Mouse (Mus musculus) liver, embryonic 16.5 days (tissue): ENCODE results near the gene Ociad1. TPM values are rescaled to one million over a fixed set of nuclear protein-coding genes. Genes with fewer than 3 reads are reported as not detected.

Experiments used
- ATAC-seq: fragments of 200-750 bp; cut with Nextera tagmentation; 2 replicates; pipeline ENCODE4 v1.8.0; 2017; ENCODE audit warnings: low read depth, mild to moderate bottlenecking, moderate number of reproducible peaks, moderate library complexity
- H3K27ac ChIP-seq: fragments of 300-500 bp; sonication (generic); 2 replicates; pipeline ENCODE4 v1.5.1; 2014; ENCODE audit warnings: mild to moderate bottlenecking, low read length
- H3K27me3 ChIP-seq: fragments of 300-500 bp; sonication (generic); 2 replicates; pipeline ENCODE4 v1.6.1; 2014; ENCODE audit warnings: low read depth, low read length, mixed read lengths; ENCODE audit not compliant: control insufficient read depth, insufficient read depth
- H3K36me3 ChIP-seq: fragments of 300-500 bp; sonication (generic); 2 replicates; pipeline ENCODE4 v1.6.1; 2014; ENCODE audit warnings: mild to moderate bottlenecking; ENCODE audit not compliant: control insufficient read depth, insufficient read depth
- H3K4me1 ChIP-seq: fragments of 300-500 bp; sonication (generic); 2 replicates; pipeline ENCODE4 v1.6.1; 2014; ENCODE audit warnings: low read depth, low read length, mixed read lengths; ENCODE audit not compliant: control insufficient read depth
- H3K4me2 ChIP-seq: fragments of 300-500 bp; sonication (generic); 2 replicates; pipeline ENCODE4 v1.6.1; 2014; ENCODE audit warnings: low read depth, low read length, mixed read lengths
- H3K4me3 ChIP-seq: fragments of 300-500 bp; sonication (generic); 2 replicates; pipeline ENCODE4 v1.5.1; 2014; ENCODE audit warnings: low read depth, mild to moderate bottlenecking, low read length
- H3K9ac ChIP-seq: fragments of 300-500 bp; sonication (generic); 2 replicates; pipeline ENCODE4 v1.6.1; 2014; ENCODE audit warnings: low read depth, low read length
- H3K9me3 ChIP-seq: fragments of 300-500 bp; sonication (generic); replicated peaks from 2 replicates; pipeline ENCODE4 v1.6.1; 2016; ENCODE audit warnings: low read length; ENCODE audit not compliant: control insufficient read depth
- WGBS: fragments of 180-500 bp; shearing (Covaris S2); extraction: QIAGEN DNeasy Blood & Tissue Kit; methylation state at CpG from one replicate; pipeline ENCODE4 v1.1.7; 2014; ENCODE audit not compliant: insufficient replicate concordance; 5-methylcytosine and 5-hydroxymethylcytosine counted together
- polyA plus RNA-seq: library from polyadenylated mRNA; unstranded; fragments of >200 nt; fragmentation: Nextera tagmentation; extraction: Ambion mirVana; gene quantifications from 2 replicates; pipeline ENCODE4 v1.2.1, GENCODE M21; 2015

Gene Ociad1
- polyA plus RNA-seq, 1 experiment from 2014 or later, result 108 TPM

DNA sequence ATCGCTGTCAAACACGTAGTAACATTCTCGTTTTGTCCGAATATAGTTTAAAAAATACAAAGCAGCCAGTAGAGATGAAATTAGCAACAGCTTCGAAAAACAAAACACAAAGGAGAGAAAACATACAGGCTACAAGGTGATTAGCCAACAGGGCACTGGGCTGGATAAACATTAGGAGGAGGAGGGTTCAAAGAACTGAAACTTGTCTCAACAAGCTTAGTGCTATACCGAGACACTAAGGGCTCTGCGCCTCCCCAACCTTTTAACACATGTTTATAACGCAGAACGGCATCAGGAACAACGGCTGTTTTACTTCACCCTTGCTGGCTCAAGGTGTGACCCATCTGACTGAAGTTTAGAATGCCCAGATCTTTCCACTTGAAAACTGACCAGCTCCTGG lies 13.4 kb upstream of the Ociad1 start:
- no peak overlapping the region for H3K27ac ChIP-seq
- H3K4me3 ChIP-seq, result no peak overlapping the region
- no peak overlapping the region for H3K9ac ChIP-seq
- peaks cover 3% of the 10 kb centered on the region; the same call in 1 of the 2 replicates for H3K4me1 ChIP-seq
- no peaks in the 10 kb centered on the region for H3K27me3 ChIP-seq
- H3K36me3 ChIP-seq, result no peaks in the 10 kb centered on the region
- H3K4me2 ChIP-seq, result no peak overlapping the region
- ATAC-seq, result peak; percentile 47; the same call in 1 of the 2 replicates
- WGBS, result 68% methylated on average over 10 of the region's 10 CpGs
- H3K9me3 ChIP-seq, result no peaks in the 10 kb centered on the region

- Histone ChIP-seq H3K9ac (no peak overlapping the region), H3K4me3 (no peak overlapping the region), H3K4me2 (no peak overlapping the region), H3K36me3 (no peaks in the 10 kb centered on the region), H3K27ac (no peak overlapping the region), H3K9me3 (no peaks in the 10 kb centered on the region), H3K27me3 (no peaks in the 10 kb centered on the region), H3K4me1 (peaks cover 3% of the 10 kb centered on the region; the same call in 1 of the 2 replicates)
- 47% methylated on average over 4 of the region's 4 CpGs for WGBS
- no peak for ATAC-seq
Observed at GRCm38 (mm10) chr5:73279732-73280566, 12.6 kb upstream of the Ociad1 start.

GRCm38 (mm10) chr5:73280567-73280850 lies 12.1 kb upstream of the Ociad1 start:
- Histone ChIP-seq H3K4me1 (peaks cover 3% of the 10 kb centered on the region; the same call in 1 of the 2 replicates), H3K4me2 (no peak overlapping the region), H3K36me3 (no peaks in the 10 kb centered on the region), H3K9me3 (no peaks in the 10 kb centered on the region), H3K4me3 (no peak overlapping the region), H3K27me3 (no peaks in the 10 kb centered on the region), H3K9ac (no peak overlapping the region), H3K27ac (no peak overlapping the region)
- WGBS, result 47% methylated on average over 4 of the region's 4 CpGs
- no peak for ATAC-seq

GRCm38 (mm10) chr5:73284046-73284445 lies 8.5 kb upstream of the Ociad1 start:
- H3K36me3 ChIP-seq, result no peaks in the 10 kb centered on the region
- H3K27ac ChIP-seq, result no peak overlapping the region
- H3K9ac ChIP-seq, result no peak overlapping the region
- peaks cover 3% of the 10 kb centered on the region; the same call in 1 of the 2 replicates for H3K4me1 ChIP-seq
- H3K9me3 ChIP-seq, result no peaks in the 10 kb centered on the region
- no peaks in the 10 kb centered on the region for H3K27me3 ChIP-seq
- no peak overlapping the region for H3K4me2 ChIP-seq
- ATAC-seq, result no peak
- no peak overlapping the region for H3K4me3 ChIP-seq

DNA sequence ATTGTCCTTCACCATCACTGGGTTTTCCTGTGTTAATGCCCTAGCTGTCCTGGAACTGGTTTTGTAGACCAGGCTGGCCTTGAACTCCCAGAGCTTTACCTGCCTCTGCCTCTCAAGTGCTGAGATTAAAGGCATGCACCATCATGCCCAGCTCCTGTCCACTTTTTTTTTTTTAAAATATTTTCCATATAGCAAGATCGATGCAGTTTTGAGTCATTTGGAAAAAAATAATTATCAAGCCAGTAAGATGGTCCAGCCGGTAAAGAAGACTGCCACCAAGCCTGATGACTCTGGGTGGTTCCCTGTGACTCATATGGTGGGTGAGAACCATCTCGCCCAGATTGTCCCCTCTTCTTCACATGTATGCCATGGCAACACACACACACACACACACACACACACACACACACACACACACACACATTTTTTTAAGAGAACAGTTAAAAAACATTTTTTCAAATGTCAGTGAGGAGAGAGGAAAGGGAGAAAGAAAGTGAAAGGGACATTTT lies 7.1 kb upstream of the Ociad1 start:
- Histone ChIP-seq H3K4me1 (no peaks in the 10 kb centered on the region; the same call in 1 of the 2 replicates), H3K9ac (no peak overlapping the region), H3K9me3 (no peaks in the 10 kb centered on the region), H3K4me2 (no peak overlapping the region), H3K27me3 (no peaks in the 10 kb centered on the region), H3K27ac (no peak overlapping the region), H3K4me3 (no peak overlapping the region), H3K36me3 (no peaks in the 10 kb centered on the region)
- WGBS, result 59% methylated on average over 3 of the region's 3 CpGs
- no peak for ATAC-seq

GRCm38 (mm10) chr5:73286603-73287002 lies 6.0 kb upstream of the Ociad1 start:
- H3K27ac ChIP-seq, result no peak overlapping the region
- no peak for ATAC-seq
- no peaks in the 10 kb centered on the region for H3K9me3 ChIP-seq
- no peaks in the 10 kb centered on the region for H3K36me3 ChIP-seq
- no peak overlapping the region for H3K4me2 ChIP-seq
- no peaks in the 10 kb centered on the region; the same call in 1 of the 2 replicates for H3K4me1 ChIP-seq
- H3K27me3 ChIP-seq, result no peaks in the 10 kb centered on the region
- no peak overlapping the region for H3K9ac ChIP-seq
- 22% methylated on average over 5 of the region's 5 CpGs for WGBS
- no peak overlapping the region for H3K4me3 ChIP-seq

- ATAC-seq, result no peak
- H3K36me3 ChIP-seq, result peaks cover 2% of the 10 kb centered on the region
- H3K4me1 ChIP-seq, result peaks cover 10% of the 10 kb centered on the region
- no peaks in the 10 kb centered on the region for H3K9me3 ChIP-seq
- WGBS, result 34% methylated on average over 2 of the region's 2 CpGs
- H3K4me2 ChIP-seq, result no peak overlapping the region
- H3K27me3 ChIP-seq, result no peaks in the 10 kb centered on the region
- no peak overlapping the region for H3K9ac ChIP-seq
- no peak overlapping the region for H3K27ac ChIP-seq
- no peak overlapping the region for H3K4me3 ChIP-seq
Observed at GRCm38 (mm10) chr5:73289900-73290299, 2.7 kb upstream of the Ociad1 start.

DNA sequence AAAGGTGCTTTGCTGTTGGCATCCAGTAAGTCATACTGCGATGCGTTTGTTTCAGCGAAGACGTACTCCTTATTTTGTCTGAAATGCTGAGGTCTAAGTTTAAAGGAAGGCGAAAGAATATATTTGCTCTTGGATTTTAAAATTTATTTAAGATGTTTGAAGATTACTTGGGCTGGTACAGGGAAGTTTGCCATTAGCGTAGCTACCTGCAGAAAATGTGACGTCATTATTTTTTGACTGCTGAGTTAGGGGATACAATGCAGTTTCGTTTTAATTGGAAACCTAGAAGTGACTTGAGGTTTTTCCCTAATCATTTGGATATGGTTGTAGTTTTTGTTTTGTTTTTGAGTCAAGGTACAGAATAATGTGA lies 859 bp downstream of the Ociad1 start:
- Histone ChIP-seq H3K36me3 (peaks cover 16% of the 10 kb centered on the region), H3K4me3 (peak overlapping the region; percentile 83), H3K9ac (peak overlapping the region; percentile 90), H3K9me3 (no peaks in the 10 kb centered on the region), H3K27ac (peak overlapping the region; percentile 92), H3K4me1 (peaks cover 19% of the 10 kb centered on the region), H3K4me2 (peak overlapping the region; percentile 69), H3K27me3 (no peaks in the 10 kb centered on the region)
- no peak for ATAC-seq
- WGBS, result 3% methylated on average over 8 of the region's 8 CpGs

DNA sequence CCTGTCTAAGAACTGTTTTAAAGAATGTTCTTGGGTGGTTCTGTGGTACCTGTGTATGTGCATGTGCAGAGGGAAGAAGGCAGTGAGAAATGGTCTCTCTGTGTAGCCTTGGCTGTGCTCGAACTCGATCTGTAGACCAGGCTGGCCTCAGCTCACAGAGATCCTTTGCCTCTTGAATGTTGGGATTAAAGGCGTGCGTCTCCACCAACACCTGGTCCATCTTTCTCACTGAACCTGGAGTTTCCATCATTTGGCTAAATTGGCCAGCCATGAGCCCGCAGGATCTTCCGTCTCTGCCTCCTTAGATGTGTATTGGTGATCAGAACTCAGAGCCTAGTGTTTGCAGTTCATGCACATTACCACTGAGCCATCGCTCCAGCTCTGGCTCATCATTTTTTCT lies 2.4 kb downstream of the Ociad1 start:
- Histone ChIP-seq H3K27ac (no peak overlapping the region), H3K9ac (no peak overlapping the region), H3K27me3 (no peaks in the 10 kb centered on the region), H3K4me1 (peaks cover 19% of the 10 kb centered on the region), H3K4me2 (no peak overlapping the region), H3K9me3 (no peaks in the 10 kb centered on the region), H3K4me3 (no peak overlapping the region), H3K36me3 (peaks cover 20% of the 10 kb centered on the region)
- no peak for ATAC-seq
- 94% methylated on average over 7 of the region's 7 CpGs for WGBS
